Mouse (Mus musculus) left cerebral cortex, adult 8-10 months (tissue): Measurements from ENCODE around the gene Mapkapk2. TPM values are rescaled to one million over a fixed set of nuclear protein-coding genes. Genes with fewer than 3 reads are reported as not detected.
"Not testable (repeated sequence)": the region's sequence is repeated elsewhere in the genome, so short reads cannot be mapped to it uniquely, and the experiment has no call there.

Source experiments
- DNase-seq, 2 experiments: peaks; one replicate each; pipeline ENCODE4 v3.0.0; 2022; ENCODE audit warnings: low spot score in 2 of 2
- total RNA-seq, 4 experiments: library from RNA; stranded (reverse); gene quantifications; 2 replicates each; pipeline ENCODE4 v1.2.4; 2022

Mapkapk2 gene
- total RNA-seq, 4 experiments from 2014 or later = 28.3 to 33.7 (median 31.7) TPM

GRCm38 (mm10) chr1:131050617-131051016, 47.0 kb downstream of the Mapkapk2 start:
- no peak for DNase-seq

GRCm38 (mm10) chr1:131050011-131050410, 47.6 kb downstream of the Mapkapk2 start:
- no peak for DNase-seq

- no peak for DNase-seq
These were observed 48.2 kb downstream of the Mapkapk2 start for GRCm38 (mm10) chr1:131049361-131049806.

- no peak for DNase-seq
These were observed 48.7 kb downstream of the Mapkapk2 start for GRCm38 (mm10) chr1:131048946-131049345.

DNA sequence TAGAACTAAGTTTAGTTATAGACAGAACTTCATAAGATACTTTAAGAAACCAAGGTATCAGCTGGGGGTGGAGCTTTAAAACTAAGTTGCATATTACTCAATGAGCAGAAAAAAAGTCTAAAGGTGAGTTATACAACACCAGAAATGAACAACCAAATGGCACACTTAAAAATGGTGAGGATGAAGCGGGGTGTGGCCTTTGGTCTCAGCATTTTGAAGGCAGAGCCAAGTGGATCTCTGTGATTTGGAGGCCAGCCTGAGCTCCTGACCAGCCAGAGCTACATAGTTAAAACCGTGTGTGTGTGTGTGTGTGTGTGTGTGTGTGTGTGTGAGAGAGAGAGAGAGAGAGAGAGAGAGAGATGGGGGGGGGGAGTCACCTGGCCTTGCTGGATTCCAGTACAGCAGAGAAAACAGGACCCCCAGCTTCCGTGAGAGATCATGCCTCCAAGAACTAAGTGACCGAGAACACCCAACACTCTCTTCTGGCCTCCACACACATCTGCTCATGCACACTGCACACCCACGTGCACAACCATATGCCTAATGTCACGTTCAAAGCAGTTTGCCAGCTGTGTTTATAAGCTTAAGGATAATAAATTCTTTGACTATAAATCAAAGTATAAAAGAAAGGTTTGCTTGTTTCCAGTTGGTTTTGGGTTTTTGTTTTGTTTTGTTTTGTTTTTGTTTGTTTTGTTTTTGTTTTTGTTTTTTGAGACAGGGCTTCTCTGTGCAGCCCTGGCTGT, 49.3 kb downstream of the Mapkapk2 start:
- DNase-seq = no peak

DNA sequence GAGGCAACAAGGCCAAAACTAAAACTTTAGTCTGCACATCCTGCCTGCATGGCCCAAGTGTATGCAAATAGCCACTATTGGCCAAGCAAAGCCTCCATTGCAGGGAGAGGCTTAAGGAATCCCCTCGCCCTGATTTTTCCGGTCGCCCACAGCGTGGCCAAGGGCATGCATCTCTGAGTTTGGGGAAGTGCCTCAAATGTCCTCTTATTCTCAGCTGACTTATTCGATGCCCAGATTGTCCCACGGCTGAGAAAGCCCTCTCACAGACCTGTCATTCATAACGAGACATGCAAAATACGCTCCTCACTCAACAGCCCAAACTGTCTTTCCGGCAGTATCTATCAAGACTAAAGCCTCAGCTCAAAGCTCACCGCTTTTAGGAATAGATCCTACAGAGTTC, 51.0 kb downstream of the Mapkapk2 start:
- no peak for DNase-seq

DNA sequence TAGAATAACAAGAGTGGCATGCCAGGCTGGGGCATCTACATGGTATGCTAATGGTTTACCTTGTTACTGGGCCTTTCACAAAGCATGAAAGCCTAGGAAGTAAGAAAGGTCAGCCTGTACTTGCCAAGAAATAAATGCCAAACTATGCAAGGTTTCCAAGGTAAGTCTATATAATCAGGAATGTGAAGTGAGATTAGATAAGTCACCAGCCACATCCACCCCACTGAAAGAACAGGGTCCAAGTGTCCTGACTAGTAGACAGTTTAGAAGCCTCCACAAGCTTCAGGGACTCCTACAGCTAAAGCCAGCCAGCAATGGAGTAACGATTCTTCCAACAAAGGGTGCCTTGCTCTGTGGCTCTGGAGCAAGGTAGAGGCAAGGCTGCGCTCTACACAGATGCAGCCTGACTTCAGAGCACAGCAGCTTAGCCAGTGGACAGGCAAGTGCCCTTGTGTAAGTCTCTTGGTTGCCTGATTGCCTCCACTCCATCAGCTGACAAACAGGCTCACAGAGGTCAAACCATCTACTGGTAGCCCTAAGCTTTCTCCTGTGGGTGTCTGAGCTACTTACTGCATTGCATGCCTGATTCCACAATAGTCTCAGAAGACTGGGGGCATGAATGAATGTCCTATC, 51.8 kb downstream of the Mapkapk2 start:
- DNase-seq = no peak

DNA sequence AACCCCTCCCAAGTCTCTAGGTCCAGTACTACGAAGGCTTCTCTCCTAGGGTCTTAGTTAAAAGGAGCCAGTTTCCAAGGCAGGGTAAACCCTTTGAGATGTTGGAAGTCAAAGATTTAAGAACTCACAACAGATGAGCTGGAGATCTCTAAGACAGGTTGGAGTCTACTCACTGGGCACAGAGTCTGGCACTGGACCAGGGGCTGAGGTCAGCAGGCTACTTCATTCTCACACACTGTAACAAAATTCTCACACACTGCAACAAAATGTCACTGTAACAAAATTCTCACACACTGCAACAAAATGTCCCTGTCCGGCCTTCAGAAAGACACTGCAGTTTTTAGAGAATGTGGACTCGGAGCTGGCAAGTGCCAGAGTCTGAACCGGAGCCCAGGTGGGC, 54.0 kb downstream of the Mapkapk2 start:
- DNase-seq = no peak

GRCm38 (mm10) chr1:131042721-131043120, 54.9 kb downstream of the Mapkapk2 start:
- DNase-seq = no peak

DNA sequence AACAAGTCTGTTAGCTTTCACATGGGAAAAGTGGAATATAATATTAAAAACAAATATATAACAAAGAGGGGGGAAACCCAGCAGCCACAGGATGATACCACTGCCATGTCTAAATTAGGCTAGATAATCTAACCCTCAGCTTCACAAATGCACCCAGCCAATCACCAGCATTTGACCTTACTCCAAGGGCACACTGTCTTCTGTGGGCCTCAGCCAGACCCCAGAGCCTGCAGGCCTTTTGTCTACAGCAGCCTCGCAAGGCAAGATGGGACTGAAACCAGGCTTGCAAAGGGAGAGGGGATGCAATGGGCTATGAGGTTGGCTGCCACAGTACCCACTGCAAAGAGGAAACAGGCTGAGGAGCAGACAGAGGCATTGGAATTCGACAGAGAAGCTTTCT, 55.4 kb downstream of the Mapkapk2 start:
- DNase-seq = no peak

DNA sequence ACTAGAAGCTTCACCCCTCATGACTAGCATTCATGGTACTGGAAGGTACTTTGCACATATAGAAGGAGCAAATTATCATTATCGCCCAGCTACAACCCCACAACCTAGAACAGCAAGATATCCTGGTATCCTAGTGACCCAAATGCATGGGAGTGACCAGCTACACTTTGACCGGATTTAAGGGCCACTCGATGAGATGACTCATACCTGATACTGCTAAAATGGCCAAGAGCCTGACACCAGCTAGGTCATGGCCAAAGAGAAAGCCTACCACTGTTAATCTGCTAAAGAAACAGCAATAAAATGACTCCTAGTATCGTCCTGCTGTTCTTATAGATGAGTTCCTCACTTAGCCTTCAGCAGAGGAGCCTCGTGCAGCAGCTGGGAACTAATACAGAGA, 58.1 kb downstream of the Mapkapk2 start:
- no peak for DNase-seq

DNA sequence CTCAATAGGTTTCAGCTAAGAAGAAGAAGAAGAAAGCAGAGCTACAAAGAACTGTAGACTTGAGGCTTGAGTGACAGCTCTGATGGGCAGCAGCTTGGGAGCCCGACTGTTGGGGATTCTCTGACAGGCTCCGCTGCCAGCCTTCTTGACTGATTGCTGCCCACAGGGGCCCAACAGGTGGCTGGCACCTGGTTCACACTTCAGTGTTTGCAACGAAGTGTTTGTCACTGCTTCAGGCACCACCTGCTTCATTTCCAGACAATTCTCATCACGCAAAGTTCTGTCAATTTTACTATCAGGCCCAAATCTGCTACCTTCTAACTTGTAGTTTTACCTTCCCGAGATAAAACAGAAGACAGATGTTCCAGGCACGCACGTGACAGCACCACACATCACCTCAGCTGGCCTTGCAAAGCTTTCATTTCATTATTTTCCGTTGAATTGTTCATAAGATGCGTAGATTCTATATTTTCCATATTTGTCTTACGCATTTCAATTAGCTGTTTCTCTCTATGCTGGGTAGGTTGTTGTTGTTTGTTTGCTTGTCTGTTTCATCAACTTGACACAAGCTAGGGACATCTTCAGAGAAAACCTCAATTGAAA, 59.1 kb downstream of the Mapkapk2 start:
- DNase-seq = no peak

DNA sequence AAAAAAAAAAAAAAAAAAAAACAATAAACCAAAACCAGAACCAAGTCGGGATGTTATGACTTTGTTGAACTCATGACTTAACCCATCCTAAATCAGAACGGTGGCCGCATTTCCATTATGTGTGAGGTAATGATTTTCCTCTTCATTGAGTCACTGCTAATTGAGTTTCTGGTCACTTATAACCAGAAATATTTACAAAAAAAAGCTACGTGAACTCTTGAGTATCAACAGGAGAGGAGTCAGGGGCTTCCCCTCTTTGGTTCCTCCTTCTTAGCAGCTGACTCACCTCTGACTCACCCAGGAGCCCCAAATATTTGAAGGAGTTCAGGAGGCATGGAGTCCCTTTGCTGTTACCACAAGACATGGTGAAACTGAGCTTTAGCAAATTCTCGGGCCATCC, 59.6 kb downstream of the Mapkapk2 start:
- DNase-seq = no peak

DNA sequence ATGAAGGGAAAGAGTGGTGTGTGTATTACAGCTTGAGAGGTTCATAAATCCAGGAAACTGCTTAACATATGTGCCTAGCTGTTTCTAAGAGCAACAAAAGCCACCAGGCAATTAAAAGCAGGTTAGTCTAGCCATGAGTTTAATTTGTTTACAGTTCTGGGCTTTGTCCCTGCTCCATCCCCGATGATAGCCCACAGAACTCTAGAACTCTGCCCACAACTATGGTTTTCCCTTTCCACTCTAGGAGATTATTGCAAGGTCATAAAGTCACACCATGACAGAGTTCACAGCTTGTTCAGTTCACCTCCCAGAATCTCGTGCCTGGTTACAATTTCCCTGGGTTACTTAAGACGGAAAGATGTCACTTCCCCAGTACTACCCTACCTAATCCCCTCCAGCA, 66.4 kb downstream of the Mapkapk2 start:
- DNase-seq = no peak

GRCm38 (mm10) chr1:131030261-131030660, 67.4 kb downstream of the Mapkapk2 start:
- DNase-seq = no peak

DNA sequence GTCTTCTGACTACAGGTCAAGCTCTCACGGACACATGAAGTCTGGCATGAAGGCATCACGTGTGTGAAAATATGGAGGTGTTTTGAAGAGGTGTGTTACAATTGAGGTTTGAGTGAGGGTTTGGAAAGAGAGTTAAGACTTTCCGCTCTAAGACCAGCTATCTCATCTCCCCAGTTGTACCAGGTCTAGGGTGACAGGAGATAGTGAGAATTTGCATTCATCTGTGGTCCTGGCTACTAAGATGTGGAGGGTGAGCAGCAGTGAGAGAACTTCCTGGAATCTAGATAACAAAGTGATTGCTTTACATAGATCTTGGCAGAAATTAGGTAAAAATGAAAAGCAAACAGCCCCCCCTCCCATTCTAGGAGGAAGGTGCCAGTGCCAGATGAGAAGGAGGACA, 68.4 kb downstream of the Mapkapk2 start:
- no peak for DNase-seq

- no peak for DNase-seq
These were observed 71.8 kb downstream of the Mapkapk2 start for GRCm38 (mm10) chr1:131025843-131026190.

- DNase-seq = no peak
These were observed 72.5 kb downstream of the Mapkapk2 start for GRCm38 (mm10) chr1:131024900-131025842.

- DNase-seq = not testable (repeated sequence)
These were observed 74.3 kb downstream of the Mapkapk2 start for GRCm38 (mm10) chr1:131023250-131023858.

DNA sequence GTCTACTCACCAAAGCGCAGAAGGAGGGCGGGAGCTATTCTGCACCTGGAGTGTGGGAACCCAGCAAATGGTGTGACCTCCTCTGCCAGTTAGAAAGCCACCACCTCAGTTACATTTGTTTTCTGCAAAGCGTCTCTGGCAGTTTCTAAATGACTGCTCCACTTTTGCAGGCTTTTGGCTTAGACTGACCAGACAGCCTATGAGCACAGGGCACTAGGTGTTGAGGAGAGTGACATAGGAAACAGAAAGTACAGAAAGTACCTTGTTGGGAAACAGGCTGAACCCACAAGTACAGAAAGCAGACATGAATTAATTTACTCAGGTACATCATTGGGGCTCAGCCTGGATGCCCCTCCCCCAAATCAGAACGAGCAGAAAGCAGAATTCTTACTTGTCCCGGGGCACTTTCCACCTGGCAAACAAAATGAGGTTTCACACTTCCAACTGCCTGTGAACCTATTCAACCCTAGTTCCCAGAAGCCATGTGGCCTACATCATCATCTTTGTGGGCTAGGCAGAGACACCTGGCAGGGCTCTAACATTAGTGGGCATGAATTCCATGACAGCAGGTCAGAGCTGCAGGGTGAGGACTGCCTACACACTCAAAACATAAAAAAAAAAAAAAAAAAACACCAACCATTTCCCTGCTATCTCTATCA, 74.9 kb downstream of the Mapkapk2 start:
- DNase-seq = no peak
